Mouse (Mus musculus) spleen, postnatal 4 days (tissue): Measurements from ENCODE around the gene Pigk.

Experiments used
- DNase-seq, 2 experiments: peaks; one replicate each; pipeline ENCODE4 v3.0.0; 2022; ENCODE audit warnings: low spot score in 2 of 2

Pigk gene

GRCm38 (mm10) chr3:152932096-152932495 is 218.2 kb downstream of the Pigk start:
- DNase-seq, result no peak

- no peak for DNase-seq
Measured at GRCm38 (mm10) chr3:152932544-152932943, 218.6 kb downstream of the Pigk start.

GRCm38 (mm10) chr3:152933737-152934136 is 219.8 kb downstream of the Pigk start:
- no peak for DNase-seq

- DNase-seq, result no peak
Measured at GRCm38 (mm10) chr3:152936313-152936712, 222.4 kb downstream of the Pigk start.

GRCm38 (mm10) chr3:152941671-152942070 is 227.8 kb downstream of the Pigk start:
- no peak for DNase-seq

- peak in 1 of 2 experiments; percentile 41 for DNase-seq
Measured at GRCm38 (mm10) chr3:152942985-152943384, 229.1 kb downstream of the Pigk start.

- DNase-seq, result no peak
Measured at GRCm38 (mm10) chr3:152944766-152945165, 230.9 kb downstream of the Pigk start.

- no peak for DNase-seq
Measured at GRCm38 (mm10) chr3:152947031-152947640, 233.2 kb downstream of the Pigk start.

GRCm38 (mm10) chr3:152948556-152948955 is 234.7 kb downstream of the Pigk start:
- no peak for DNase-seq

- DNase-seq, result no peak
Measured at GRCm38 (mm10) chr3:152949233-152949777, 235.4 kb downstream of the Pigk start.

- DNase-seq, result no peak
Measured at GRCm38 (mm10) chr3:152950299-152950698, 236.4 kb downstream of the Pigk start.

GRCm38 (mm10) chr3:152950914-152951313 is 237.0 kb downstream of the Pigk start:
- DNase-seq, result no peak

GRCm38 (mm10) chr3:152951634-152952545 is 238.0 kb downstream of the Pigk start:
- DNase-seq, result no peak

- no peak for DNase-seq
Measured at GRCm38 (mm10) chr3:152956038-152956437, 242.1 kb downstream of the Pigk start.

GRCm38 (mm10) chr3:152956771-152957170 is 242.9 kb downstream of the Pigk start:
- DNase-seq, result no peak

- DNase-seq, result peak; percentile 62 to 86
Measured at GRCm38 (mm10) chr3:152958358-152959150, 244.7 kb downstream of the Pigk start.

- DNase-seq, result no peak
Measured at GRCm38 (mm10) chr3:152961855-152962376, 248.0 kb downstream of the Pigk start.

GRCm38 (mm10) chr3:152969774-152970347 is 256.0 kb downstream of the Pigk start:
- no peak for DNase-seq

- no peak for DNase-seq
Measured at GRCm38 (mm10) chr3:152971373-152971772, 257.5 kb downstream of the Pigk start.

GRCm38 (mm10) chr3:152979481-152980092 is 265.7 kb downstream of the Pigk start:
- DNase-seq, result no peak

- no peak for DNase-seq
Measured at GRCm38 (mm10) chr3:152980431-152980830, 266.5 kb downstream of the Pigk start.
